Mouse (Mus musculus) ES-E14 (cell line): ENCODE measurements at regions not wholly inside any gene's neighbourhood (a gene's known extent, or its start where the extent isn't known, plus 50 kb on each side); places are given as distances from the start of the nearest gene placed in this dataset.

Experiments
- CHD2 ChIP-seq: IDR thresholded peaks from 2 replicates; pipeline ENCODE4 v1.6.1; 2014; ENCODE audit warnings: mild to moderate bottlenecking, low read depth, low read length, inconsistent platforms
- ZC3H11A ChIP-seq: IDR thresholded peaks from 2 replicates; pipeline ENCODE4 v1.6.1; 2012; ENCODE audit warnings: low read depth, mild to moderate bottlenecking, inconsistent platforms, low read length, borderline replicate concordance
- ZNF384 ChIP-seq: IDR thresholded peaks from 2 replicates; pipeline ENCODE4 v1.6.1; 2012; ENCODE audit warnings: low read depth, low read length, inconsistent platforms

- no peak for TF ChIP-seq CHD2
- no peak for TF ChIP-seq ZNF384
- no peak for TF ChIP-seq ZC3H11A
Observed at GRCm38 (mm10) chr3:35349114-35349513, 404.8 kb upstream of the Atp11b start.
